Mouse (Mus musculus) limb, embryonic 13.5 days (tissue): Measurements from ENCODE around the gene Lrfn1. TPM values are rescaled to one million over a fixed set of nuclear protein-coding genes. Genes with fewer than 3 reads are reported as not detected.

ENCODE experiments used
- ATAC-seq: fragments of 200-750 bp; cut with Nextera tagmentation; 2 replicates; pipeline ENCODE4 v1.8.0; 2017; ENCODE audit warnings: low read depth, moderate number of reproducible peaks, moderate TSS enrichment; ENCODE audit not compliant: low FRiP score
- H3K27ac ChIP-seq: fragments of 300-500 bp; sonication (generic); 2 replicates; pipeline ENCODE4 v1.5.1; 2015; ENCODE audit warnings: inconsistent platforms, mild to moderate bottlenecking, moderate library complexity
- H3K27me3 ChIP-seq: fragments of 300-500 bp; sonication (generic); 2 replicates; pipeline ENCODE4 v1.6.1; 2015; ENCODE audit warnings: mild to moderate bottlenecking, inconsistent platforms
- H3K36me3 ChIP-seq: fragments of 300-500 bp; sonication (generic); 2 replicates; pipeline ENCODE4 v1.6.1; 2015; ENCODE audit warnings: inconsistent platforms, mild to moderate bottlenecking, moderate library complexity
- H3K4me1 ChIP-seq: fragments of 300-500 bp; sonication (generic); 2 replicates; pipeline ENCODE4 v1.6.1; 2015; ENCODE audit warnings: inconsistent platforms
- H3K4me2 ChIP-seq: fragments of 300-500 bp; sonication (generic); replicated peaks from 2 replicates; pipeline ENCODE4 v1.6.1; 2015; ENCODE audit warnings: inconsistent platforms, mild to moderate bottlenecking, moderate library complexity
- H3K4me3 ChIP-seq: fragments of 300-500 bp; sonication (generic); 2 replicates; pipeline ENCODE4 v1.5.1; 2015; ENCODE audit warnings: moderate library complexity, mild to moderate bottlenecking, inconsistent platforms
- H3K9ac ChIP-seq: fragments of 300-500 bp; sonication (generic); 2 replicates; pipeline ENCODE4 v1.6.1; 2015; ENCODE audit warnings: mild to moderate bottlenecking, inconsistent platforms
- H3K9me3 ChIP-seq: fragments of 300-500 bp; sonication (generic); 2 replicates; pipeline ENCODE4 v1.6.1; 2016; ENCODE audit warnings: inconsistent platforms
- WGBS: fragments of 180-500 bp; shearing (Covaris S2); methylation state at CpG from one replicate; pipeline ENCODE4 v1.1.7; 2015; 5-methylcytosine and 5-hydroxymethylcytosine counted together
- polyA plus RNA-seq: library from polyadenylated mRNA; unstranded; fragments of >200 nt; fragmentation: Nextera tagmentation; extraction: Ambion mirVana; gene quantifications from 2 replicates; pipeline ENCODE4 v1.2.1, GENCODE M21; 2015

Lrfn1 gene
- polyA plus RNA-seq, 1 experiment from 2014 or later: 5.0 TPM

DNA sequence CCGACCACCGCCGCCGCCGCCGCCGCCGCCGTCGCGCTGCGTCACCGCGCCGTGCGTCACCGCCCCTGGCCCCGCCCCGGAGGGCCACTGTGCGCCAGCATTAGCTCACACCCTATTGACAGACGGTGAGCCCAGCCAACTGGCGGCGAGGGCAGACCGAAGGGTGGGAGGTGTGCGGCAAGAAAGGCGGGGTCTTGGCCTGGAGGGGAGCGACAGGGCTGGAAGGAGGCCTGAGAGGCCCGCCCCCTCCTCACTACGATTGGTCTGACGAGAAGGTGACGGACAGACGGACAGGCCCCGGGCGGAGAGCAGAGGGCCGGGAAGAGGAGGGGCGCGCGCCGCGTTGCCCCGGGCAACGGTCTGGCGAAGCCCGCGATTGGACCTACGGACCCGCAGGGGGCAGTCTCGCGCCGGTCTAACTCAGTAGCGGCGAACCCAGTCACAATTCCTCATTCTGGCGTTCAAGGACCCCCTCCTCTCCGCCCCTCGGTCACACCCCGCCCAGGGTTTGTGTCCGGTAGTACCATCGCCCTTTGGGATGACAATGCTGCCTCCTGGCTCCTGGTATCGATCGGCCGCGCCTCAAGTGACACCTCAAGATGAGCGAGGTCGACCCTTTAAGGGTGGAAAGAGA lies 15.4 kb upstream of the Lrfn1 start:
- H3K36me3 ChIP-seq: peaks cover 14% of the 10 kb centered on the region; the same call in 1 of the 2 replicates
- H3K4me1 ChIP-seq: peaks cover 41% of the 10 kb centered on the region
- H3K27me3 ChIP-seq: no peaks in the 10 kb centered on the region
- H3K27ac ChIP-seq: peak overlapping the region; percentile 63; the same call in 1 of the 2 replicates
- H3K9ac ChIP-seq: peak overlapping the region; percentile 99
- H3K4me2 ChIP-seq: peak overlapping the region; percentile 70
- no peaks in the 10 kb centered on the region for H3K9me3 ChIP-seq
- WGBS: under 1% methylated on average over 59 of the region's 64 CpGs
- peak overlapping the region; percentile 95 for H3K4me3 ChIP-seq
- ATAC-seq: peak; percentile 99

DNA sequence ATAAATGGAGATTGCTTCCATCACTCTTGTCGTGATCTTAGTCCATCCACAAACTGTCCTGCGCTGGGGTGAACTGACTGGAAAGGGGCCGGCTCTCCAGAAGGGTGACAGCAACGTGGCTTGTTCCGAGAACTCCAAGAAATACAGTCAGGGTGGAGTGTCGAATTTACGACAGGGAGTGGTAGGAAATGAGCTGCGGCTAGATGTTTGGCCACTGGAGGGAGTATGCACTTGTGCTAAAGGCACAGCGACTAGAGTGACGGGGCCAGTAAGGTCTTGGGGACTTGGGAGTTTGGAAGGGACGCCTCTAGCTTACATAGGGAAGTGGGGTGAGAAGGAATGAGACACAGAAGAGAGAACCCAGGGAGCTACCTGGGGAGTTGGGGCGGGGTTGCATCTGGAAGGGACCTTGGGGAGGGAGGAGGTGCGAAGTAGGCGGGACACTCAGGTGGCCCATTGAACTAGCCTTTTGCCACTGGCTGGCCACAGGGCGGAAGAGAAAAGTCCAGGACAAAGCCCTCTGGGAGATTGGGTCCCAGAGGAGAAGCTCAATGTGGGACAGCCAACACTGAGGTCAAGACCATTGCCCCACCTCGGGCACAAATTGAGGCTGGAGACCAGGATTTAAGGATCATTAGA lies 14.7 kb upstream of the Lrfn1 start, which contains the start of gene Gmfg:
Gmfg (plus strand) TSS at position 516 of the 639 bp plus-strand sequence.
- H3K27me3 ChIP-seq: no peaks in the 10 kb centered on the region
- no peaks in the 10 kb centered on the region for H3K9me3 ChIP-seq
- peaks cover 12% of the 10 kb centered on the region; the same call in 1 of the 2 replicates for H3K36me3 ChIP-seq
- ATAC-seq: peak; percentile 21
- peak within 1 kb of the TSS; percentile 70 for H3K9ac ChIP-seq
- H3K4me1 ChIP-seq: peaks cover 38% of the 10 kb centered on the region
- peak within 1 kb of the TSS; percentile 70 for H3K4me2 ChIP-seq
- peak within 1 kb of the TSS; percentile 63; the same call in 1 of the 2 replicates for H3K27ac ChIP-seq
- H3K4me3 ChIP-seq: peak within 1 kb of the TSS; percentile 95
- 4% methylated on average over 16 of the region's 16 CpGs for WGBS

DNA sequence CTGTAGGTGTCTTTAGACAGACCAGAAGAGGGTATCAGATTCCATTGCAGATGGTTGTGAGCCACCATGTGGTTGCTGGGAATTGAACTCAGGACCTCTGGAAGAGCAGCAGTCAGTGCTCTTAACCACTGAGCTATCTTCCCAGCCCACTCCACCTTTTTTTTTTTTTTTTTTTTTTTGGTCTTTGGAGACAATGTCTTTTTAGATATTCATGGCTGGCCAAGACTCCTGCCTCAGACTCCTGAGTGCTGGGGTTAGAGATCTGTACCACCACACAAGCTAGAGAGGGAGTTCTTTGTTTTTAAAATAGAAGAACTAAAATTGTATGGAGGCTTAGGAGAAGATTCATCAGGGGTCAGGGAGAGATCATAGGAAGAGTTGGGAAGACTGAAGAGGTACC lies 13.8 kb upstream of the Lrfn1 start:
- Histone ChIP-seq H3K9ac (no peak overlapping the region), H3K4me3 (no peak overlapping the region), H3K27me3 (no peaks in the 10 kb centered on the region), H3K36me3 (peaks cover 6% of the 10 kb centered on the region; the same call in 1 of the 2 replicates), H3K9me3 (no peaks in the 10 kb centered on the region), H3K4me1 (peaks cover 31% of the 10 kb centered on the region), H3K4me2 (no peak overlapping the region), H3K27ac (no peak overlapping the region)
- no peak for ATAC-seq

DNA sequence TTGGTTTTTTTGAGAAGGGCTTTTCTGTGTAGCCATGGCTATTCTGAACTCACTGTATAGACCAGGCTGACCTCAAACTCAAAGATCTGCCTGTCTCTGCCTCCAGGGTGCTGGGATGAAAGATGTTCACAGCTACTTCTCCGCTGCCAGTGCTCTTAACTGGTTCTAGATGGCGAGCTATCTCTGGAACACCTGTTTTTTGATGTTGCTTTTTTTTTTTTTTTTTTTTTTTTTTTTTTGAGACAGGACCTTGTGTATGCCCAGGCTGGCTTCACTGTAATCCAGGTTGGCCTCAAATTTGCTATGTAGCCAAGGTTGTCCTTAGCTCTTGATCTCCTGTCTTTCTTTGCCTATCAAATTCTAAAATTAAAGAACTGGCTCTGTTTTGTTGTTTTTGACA lies 13.0 kb upstream of the Lrfn1 start:
- 75% methylated on average over 2 of the region's 2 CpGs for WGBS
- H3K9ac ChIP-seq: no peak overlapping the region
- H3K9me3 ChIP-seq: no peaks in the 10 kb centered on the region
- no peaks in the 10 kb centered on the region for H3K27me3 ChIP-seq
- no peak overlapping the region for H3K4me2 ChIP-seq
- peaks cover 23% of the 10 kb centered on the region for H3K4me1 ChIP-seq
- no peaks in the 10 kb centered on the region for H3K36me3 ChIP-seq
- no peak for ATAC-seq
- H3K27ac ChIP-seq: no peak overlapping the region
- no peak overlapping the region for H3K4me3 ChIP-seq

DNA sequence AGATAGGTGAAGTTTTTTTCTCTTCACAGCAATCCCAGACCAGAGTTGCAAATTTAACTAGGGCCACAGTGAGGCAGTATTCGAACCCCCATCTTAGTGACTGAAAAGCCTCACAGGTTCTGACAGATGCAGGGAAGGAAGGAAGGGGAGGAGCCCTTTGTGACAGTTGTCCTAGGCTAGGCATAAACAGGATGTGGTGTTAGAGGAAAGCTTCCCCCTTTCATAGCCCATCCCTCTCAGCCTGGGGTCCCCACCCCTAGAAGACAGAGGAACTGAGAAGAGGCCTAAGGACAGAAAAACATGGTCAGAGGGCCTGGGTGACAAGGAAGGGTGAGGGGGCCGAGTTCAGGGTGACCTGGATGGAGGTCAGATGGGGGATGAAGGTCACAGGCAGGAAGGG lies 11.0 kb upstream of the Lrfn1 start:
- Histone ChIP-seq H3K27ac (no peak overlapping the region), H3K4me2 (no peak overlapping the region), H3K27me3 (peaks cover 5% of the 10 kb centered on the region; the same call in 1 of the 2 replicates), H3K9me3 (no peaks in the 10 kb centered on the region), H3K36me3 (no peaks in the 10 kb centered on the region), H3K4me1 (peaks cover 4% of the 10 kb centered on the region; the same call in 1 of the 2 replicates), H3K4me3 (no peak overlapping the region), H3K9ac (no peak overlapping the region)
- no peak for ATAC-seq
- WGBS: 45% methylated on average over 2 of the region's 2 CpGs

DNA sequence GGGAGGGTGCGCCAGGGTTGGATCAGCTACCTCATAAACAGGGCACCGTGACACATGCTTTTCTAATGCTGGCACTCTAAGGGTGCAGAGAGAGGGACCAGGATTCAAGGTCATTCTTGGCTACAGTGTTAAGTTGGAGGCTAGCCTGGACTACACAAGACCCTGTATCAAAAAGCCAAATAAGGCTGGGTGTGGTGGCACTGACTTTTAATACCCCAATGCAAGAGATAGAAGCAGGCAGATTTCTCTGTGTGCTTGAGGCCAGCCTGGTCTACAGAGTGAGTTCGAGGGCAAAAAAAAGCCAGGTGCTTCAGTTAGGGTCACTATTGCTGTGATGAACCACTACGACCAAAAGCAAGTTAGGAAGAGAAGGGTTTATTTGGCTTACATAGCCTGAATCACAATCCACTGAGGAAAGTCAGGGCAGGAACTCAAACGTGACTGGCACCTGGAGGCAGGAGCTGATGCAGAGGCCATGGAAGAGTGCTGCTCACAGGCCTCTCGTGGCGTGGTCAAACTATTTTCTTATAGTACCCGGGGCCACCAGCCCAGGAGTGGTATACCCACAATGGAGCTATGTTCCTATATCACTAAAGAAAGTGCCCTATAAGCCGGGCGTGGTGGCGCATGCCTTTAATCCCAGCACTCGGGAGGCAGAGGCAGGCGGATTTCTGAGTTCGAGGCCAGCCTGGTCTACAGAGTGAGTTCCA lies 9.8 kb upstream of the Lrfn1 start:
- H3K4me1 ChIP-seq: peaks cover 4% of the 10 kb centered on the region; the same call in 1 of the 2 replicates
- WGBS: 84% methylated on average over 13 of the region's 14 CpGs
- ATAC-seq: no peak
- H3K36me3 ChIP-seq: no peaks in the 10 kb centered on the region
- H3K27ac ChIP-seq: no peak overlapping the region
- no peak overlapping the region for H3K9ac ChIP-seq
- H3K27me3 ChIP-seq: peaks cover 10% of the 10 kb centered on the region; the same call in 1 of the 2 replicates
- no peak overlapping the region for H3K4me2 ChIP-seq
- no peak overlapping the region for H3K4me3 ChIP-seq
- H3K9me3 ChIP-seq: no peaks in the 10 kb centered on the region

DNA sequence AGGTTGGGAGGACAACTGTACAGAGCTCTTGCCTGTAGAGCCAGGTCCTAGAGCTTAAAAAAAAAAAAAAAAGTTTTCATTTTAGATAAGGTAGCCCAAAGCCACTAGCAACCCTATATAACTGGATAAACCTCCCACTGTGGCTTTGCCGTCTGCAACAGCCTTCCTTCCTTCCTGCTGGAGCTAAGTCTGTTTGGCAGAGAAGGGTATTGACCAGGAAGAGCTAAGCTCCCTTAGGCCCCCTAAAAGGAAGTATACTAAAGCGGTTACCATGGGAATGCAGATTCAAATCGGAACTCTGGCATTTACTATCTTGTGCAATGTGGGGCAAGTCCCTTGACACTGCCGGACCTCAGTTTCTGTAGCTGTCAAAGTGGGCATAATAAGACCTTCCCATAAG lies 9.1 kb upstream of the Lrfn1 start:
- WGBS: 39% methylated on average over 4 of the region's 4 CpGs
- H3K27me3 ChIP-seq: peaks cover 10% of the 10 kb centered on the region; the same call in 1 of the 2 replicates
- no peaks in the 10 kb centered on the region for H3K36me3 ChIP-seq
- H3K9me3 ChIP-seq: no peaks in the 10 kb centered on the region
- H3K4me2 ChIP-seq: no peak overlapping the region
- H3K9ac ChIP-seq: no peak overlapping the region
- H3K4me1 ChIP-seq: 0 out of 2 replicates have a peak, but pooled peaks cover 3% of the 10 kb centered on the region
- ATAC-seq: no peak
- H3K4me3 ChIP-seq: no peak overlapping the region
- no peak overlapping the region for H3K27ac ChIP-seq

DNA sequence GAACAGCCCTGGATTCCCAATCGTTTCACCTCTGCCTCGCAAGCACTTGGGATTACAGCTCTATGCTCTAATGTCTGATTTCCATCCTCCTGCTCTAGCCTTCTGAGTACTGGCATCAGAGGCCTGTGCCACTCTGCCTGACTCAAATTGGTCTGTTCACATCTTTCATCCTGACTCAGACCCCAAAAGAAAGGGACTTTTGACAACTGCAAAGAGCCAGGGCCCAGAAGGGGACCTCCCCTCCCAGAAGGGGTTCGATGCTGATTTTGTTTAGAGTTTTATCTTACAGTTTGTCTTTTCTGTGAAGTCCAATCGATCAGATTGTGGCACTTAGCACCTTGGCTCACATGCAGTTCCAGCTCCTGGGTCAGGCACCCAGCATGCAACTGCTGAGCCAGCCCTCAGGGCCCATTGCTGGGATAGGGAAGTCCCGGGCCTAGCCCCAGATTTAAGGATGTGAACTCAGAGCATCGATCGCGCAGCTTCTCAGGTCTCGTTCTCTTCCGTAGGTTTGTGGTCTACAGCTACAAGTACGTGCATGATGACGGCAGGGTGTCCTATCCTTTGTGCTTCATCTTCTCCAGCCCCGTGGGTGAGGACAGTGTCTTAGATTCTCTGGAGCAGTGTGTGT lies 7.3 kb upstream of the Lrfn1 start:
- Histone ChIP-seq H3K4me3 (no peak overlapping the region), H3K4me1 (0 out of 2 replicates have a peak, but pooled peaks cover 3% of the 10 kb centered on the region), H3K9me3 (no peaks in the 10 kb centered on the region), H3K36me3 (no peaks in the 10 kb centered on the region), H3K9ac (no peak overlapping the region), H3K27me3 (peaks cover 10% of the 10 kb centered on the region; the same call in 1 of the 2 replicates), H3K4me2 (no peak overlapping the region), H3K27ac (no peak overlapping the region)
- WGBS: 85% methylated on average over 13 of the region's 13 CpGs
- ATAC-seq: no peak

DNA sequence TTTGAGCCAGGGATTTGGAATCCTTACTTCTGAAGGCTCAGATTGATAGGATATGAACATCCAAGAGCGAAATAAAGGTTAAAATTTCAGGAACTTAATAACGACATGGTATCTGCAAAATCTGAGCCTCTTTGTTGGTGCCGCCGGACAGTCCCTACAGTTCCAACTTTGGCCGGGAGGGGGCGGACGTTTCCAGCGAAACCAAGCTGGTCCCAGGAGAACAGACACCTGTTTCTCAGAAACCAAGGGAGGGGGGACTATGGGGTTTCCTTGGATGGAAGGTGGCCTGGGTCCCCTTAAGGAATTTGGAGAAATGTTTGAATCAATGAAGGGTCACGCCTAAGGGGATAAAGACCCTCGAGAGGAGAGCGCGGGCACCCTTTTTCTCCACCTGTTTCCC lies 5.3 kb upstream of the Lrfn1 start:
- no peaks in the 10 kb centered on the region for H3K9me3 ChIP-seq
- 7% methylated on average over 12 of the region's 12 CpGs for WGBS
- H3K36me3 ChIP-seq: no peaks in the 10 kb centered on the region
- H3K27me3 ChIP-seq: peaks cover 10% of the 10 kb centered on the region; the same call in 1 of the 2 replicates
- no peak overlapping the region for H3K4me2 ChIP-seq
- no peak overlapping the region for H3K4me3 ChIP-seq
- H3K27ac ChIP-seq: no peak overlapping the region
- ATAC-seq: no peak
- no peak overlapping the region for H3K9ac ChIP-seq
- 0 out of 2 replicates have a peak, but pooled peaks cover 3% of the 10 kb centered on the region for H3K4me1 ChIP-seq

DNA sequence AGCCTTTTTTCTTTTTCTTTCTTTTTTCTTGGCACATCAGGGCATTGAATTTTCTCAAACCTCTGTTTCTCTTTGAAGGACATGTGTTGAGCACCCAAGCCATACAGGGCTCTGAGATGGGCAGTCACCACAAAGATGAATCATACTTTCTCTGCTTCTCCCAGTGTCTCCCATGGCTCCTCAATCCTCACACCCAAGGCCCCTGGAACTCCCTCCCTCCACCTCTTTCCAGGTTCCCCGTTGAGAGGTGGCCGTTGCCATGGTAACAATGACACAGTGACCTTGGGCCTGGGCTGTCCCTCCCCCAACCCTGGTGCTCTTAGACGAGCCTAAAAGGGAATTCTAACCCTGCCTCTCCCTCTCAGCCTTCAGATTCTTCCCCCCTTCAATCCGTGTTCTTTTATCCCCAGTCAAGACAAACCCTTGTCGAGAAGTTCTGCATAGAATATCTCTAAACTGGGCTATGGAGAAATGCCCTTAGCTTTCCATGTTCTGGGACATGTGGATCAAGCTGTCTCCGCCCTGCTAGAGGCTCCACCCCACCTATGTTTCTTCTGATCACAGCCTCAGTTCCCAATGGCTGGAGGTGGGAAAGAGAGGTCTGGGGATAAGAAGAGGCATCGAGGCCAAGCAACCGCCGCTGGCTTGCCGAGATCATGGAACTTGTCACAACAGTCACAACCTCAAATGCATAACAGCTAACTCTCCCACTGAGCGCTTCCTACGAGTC lies 4.5 kb upstream of the Lrfn1 start:
- WGBS: 17% methylated on average over 12 of the region's 12 CpGs
- Histone ChIP-seq H3K9ac (no peak overlapping the region), H3K36me3 (no peaks in the 10 kb centered on the region), H3K27ac (no peak overlapping the region), H3K4me2 (no peak overlapping the region), H3K4me3 (no peak overlapping the region), H3K4me1 (0 out of 2 replicates have a peak, but pooled peaks cover 3% of the 10 kb centered on the region), H3K27me3 (peaks cover 10% of the 10 kb centered on the region; the same call in 1 of the 2 replicates), H3K9me3 (no peaks in the 10 kb centered on the region)
- no peak for ATAC-seq
